Mouse (Mus musculus): ENCODE data around the gene Liph.

GRCm38 (mm10) chr16:21913347-21913746 lies 82.1 kb downstream of the Liph start:
- TF ChIP-seq CTCF (IDR thresholded peaks at IDR 0.05; ENCODE audit: borderline replicate concordance, control insufficient read depth, extremely low read depth, insufficient read depth, low read length, poor library complexity) (no peak), POLR2A (IDR thresholded peaks at IDR 0.05; ENCODE audit: control insufficient read depth, extremely low read depth, insufficient read depth, low read length, poor library complexity) (no peak)
